Mouse (Mus musculus) neural tube, embryonic 12.5 days (tissue): Measurements from ENCODE around the gene Baz2a. TPM values are rescaled to one million over a fixed set of nuclear protein-coding genes. Genes with fewer than 3 reads are reported as not detected.
"Not testable (repeated sequence)": the region's sequence is repeated elsewhere in the genome, so short reads cannot be mapped to it uniquely, and the experiment has no call there.

Experiments used
- ATAC-seq: fragments of 200-750 bp; cut with Nextera tagmentation; 2 replicates; pipeline ENCODE4 v1.8.0; 2017; ENCODE audit warnings: low read depth, mild to moderate bottlenecking, moderate TSS enrichment, moderate library complexity; ENCODE audit not compliant: low FRiP score
- H3K27ac ChIP-seq: fragments of 300-500 bp; sonication (generic); 2 replicates; pipeline ENCODE4 v1.5.1; 2016
- H3K27me3 ChIP-seq: fragments of 300-500 bp; sonication (generic); replicated peaks from 2 replicates; pipeline ENCODE4 v1.6.1; 2016; ENCODE audit warnings: mild to moderate bottlenecking
- H3K36me3 ChIP-seq: fragments of 300-500 bp; sonication (generic); 2 replicates; pipeline ENCODE4 v1.6.1; 2016; ENCODE audit warnings: mild to moderate bottlenecking
- H3K4me1 ChIP-seq: fragments of 300-500 bp; sonication (generic); 2 replicates; pipeline ENCODE4 v1.6.1; 2016
- H3K4me2 ChIP-seq: fragments of 300-500 bp; sonication (generic); replicated peaks from 2 replicates; pipeline ENCODE4 v1.6.1; 2016; ENCODE audit warnings: mild to moderate bottlenecking
- H3K4me3 ChIP-seq: fragments of 300-500 bp; sonication (generic); 2 replicates; pipeline ENCODE4 v1.5.1; 2016
- H3K9ac ChIP-seq: fragments of 300-500 bp; sonication (generic); 2 replicates; pipeline ENCODE4 v1.6.1; 2016; ENCODE audit warnings: mild to moderate bottlenecking
- H3K9me3 ChIP-seq: fragments of 300-500 bp; sonication (generic); 2 replicates; pipeline ENCODE4 v1.6.1; 2016; ENCODE audit warnings: mild to moderate bottlenecking
- WGBS: fragments of 180-500 bp; shearing (Covaris S2); methylation state at CpG from one replicate; pipeline ENCODE4 v1.1.7; 2016; 5-methylcytosine and 5-hydroxymethylcytosine counted together
- microRNA counts: library from miRNA; unstranded; fragments of <30 nt; microRNA quantifications from one replicate; lab custom pipeline; 2017
- microRNA-seq: library from miRNA; unstranded; fragments of <30 nt; microRNA quantifications from one replicate; pipeline ENCODE4, GENCODE M21; 2017
- polyA plus RNA-seq: library from polyadenylated mRNA; unstranded; fragments of >200 nt; fragmentation: Nextera tagmentation; extraction: Ambion mirVana; gene quantifications from 2 replicates; pipeline ENCODE4 v1.2.1, GENCODE M21; 2016

Baz2a gene
- polyA plus RNA-seq, 1 experiment from 2014 or later, result 12.2 TPM

DNA sequence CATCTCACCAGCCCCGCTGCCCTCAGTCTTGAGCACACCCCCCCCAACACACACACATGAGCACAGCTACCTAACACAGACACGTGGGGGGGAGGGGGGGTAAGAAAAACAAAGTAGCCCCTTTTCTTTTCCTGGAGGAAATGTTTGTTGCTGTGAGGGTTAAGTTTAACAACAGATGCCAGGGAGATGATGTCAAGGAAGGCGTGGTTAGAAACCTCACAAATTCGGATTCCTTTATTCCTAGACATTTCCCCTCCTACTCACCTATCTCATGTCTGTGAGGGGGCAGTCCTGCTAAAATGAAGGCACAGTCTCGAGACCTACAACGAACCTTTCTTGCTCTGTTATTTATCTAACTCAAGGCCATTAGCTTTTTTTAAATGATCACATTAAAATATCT is 75.7 kb downstream of the Baz2a start:
- Histone ChIP-seq H3K9me3 (no peaks in the 10 kb centered on the region), H3K27me3 (no peaks in the 10 kb centered on the region), H3K36me3 (no peaks in the 10 kb centered on the region), H3K4me2 (no peak overlapping the region), H3K27ac (no peak overlapping the region), H3K4me3 (no peak overlapping the region), H3K9ac (no peak overlapping the region), H3K4me1 (no peaks in the 10 kb centered on the region)
- ATAC-seq, result no peak
- 61% methylated on average over 6 of the region's 6 CpGs for WGBS

DNA sequence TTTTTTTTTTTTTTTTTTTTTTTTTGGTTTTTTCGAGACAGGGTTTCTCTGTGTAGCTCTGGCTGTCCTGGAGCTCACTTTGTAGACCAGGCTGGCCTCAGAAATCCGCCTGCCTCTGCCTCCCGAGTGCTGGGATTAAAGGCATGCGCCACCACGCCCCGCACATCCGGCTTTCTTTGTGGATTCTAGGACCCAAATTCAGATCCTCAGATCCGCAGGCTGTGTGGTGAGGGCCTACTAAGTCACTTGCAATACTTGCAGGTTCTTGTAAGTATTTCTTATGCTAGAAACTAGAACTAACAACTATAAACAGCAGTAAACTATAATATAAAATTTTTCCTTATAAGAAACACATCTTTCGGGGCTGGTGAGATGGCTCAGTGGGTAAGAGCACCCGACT is 80.0 kb downstream of the Baz2a start:
- H3K9ac ChIP-seq, H3K27ac ChIP-seq, H3K36me3 ChIP-seq, H3K4me3 ChIP-seq, H3K27me3 ChIP-seq, H3K9me3 ChIP-seq, ATAC-seq, H3K4me2 ChIP-seq: not testable (repeated sequence)
- 98% methylated on average over 10 of the region's 10 CpGs for WGBS
- peaks cover 18% of the 10 kb centered on the region for H3K4me1 ChIP-seq

DNA sequence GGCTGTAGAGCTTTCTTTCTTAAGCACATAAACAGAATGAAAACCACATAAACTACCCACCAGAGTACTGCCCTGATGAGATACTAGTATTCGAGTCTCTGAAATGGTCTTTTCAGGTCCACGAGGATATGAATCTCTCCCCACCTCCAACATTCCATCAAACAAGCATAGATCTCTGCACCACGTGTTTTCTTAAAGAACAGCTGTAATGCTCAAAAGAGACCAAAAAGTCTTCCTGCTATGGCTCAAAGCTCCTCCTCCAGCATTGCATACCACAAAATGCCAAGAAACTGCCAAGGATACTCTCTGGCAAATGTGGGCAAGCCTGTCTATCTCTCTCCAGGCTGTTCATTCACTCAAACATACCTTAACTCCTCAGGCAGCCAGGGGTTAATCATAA is 83.9 kb downstream of the Baz2a start:
- Histone ChIP-seq H3K9ac (peak overlapping the region; percentile 62), H3K4me1 (peaks cover 18% of the 10 kb centered on the region), H3K4me2 (peak overlapping the region; percentile 64), H3K36me3 (no peaks in the 10 kb centered on the region), H3K4me3 (peak overlapping the region; percentile 50), H3K27me3 (no peaks in the 10 kb centered on the region), H3K27ac (no peak overlapping the region), H3K9me3 (no peaks in the 10 kb centered on the region)
- no peak for ATAC-seq
- whole genome bisulfite sequencing, result 27% methylated on average over 3 of the region's 3 CpGs

DNA sequence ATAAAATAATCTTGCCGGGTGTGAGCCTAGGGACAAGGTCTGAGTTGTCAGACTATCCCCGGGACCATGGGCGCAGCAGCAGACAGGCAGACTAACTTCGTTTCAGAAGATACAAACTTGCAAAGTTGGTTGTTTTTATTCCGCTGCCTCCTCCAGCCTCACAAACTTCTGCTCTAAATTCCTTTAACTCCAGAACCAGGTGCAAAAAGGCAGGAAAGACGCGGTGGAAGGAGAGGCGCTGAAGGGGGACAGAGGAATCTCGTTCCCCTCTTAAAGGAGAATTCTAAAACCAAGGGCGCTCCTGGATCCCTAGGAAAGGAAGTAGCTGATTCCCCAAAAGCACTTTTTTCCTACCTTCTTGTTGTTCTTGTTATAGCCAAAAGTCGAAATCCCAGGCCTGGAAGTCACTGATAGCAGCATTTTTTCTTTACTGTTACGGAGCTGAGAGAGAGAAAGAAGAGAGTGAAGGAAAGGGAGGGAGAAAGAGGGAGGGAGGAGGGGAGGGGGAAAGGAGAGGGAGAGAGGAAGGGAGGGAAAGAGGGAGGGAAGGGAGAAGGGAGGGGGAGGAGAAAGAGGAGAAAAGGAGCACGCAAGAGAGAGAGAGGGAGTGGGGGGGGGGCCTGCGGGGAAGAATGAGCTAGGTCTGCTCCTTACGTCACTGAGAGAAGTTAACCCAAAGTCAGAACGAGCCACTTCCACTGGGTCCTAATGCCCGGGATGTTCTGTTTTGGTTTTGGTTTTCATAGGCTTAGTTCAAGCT is 84.8 kb downstream of the Baz2a start:
- Histone ChIP-seq H3K27ac (0 out of 2 replicates have a peak overlapping the region, but pooled peaks have one; percentile 32), H3K9me3 (no peaks in the 10 kb centered on the region), H3K4me3 (peak overlapping the region; percentile 50), H3K4me1 (peaks cover 18% of the 10 kb centered on the region), H3K9ac (peak overlapping the region; percentile 62), H3K36me3 (no peaks in the 10 kb centered on the region), H3K4me2 (peak overlapping the region; percentile 64), H3K27me3 (no peaks in the 10 kb centered on the region)
- peak; percentile 85 for ATAC-seq
- WGBS, result under 1% methylated on average over 17 of the region's 17 CpGs

DNA sequence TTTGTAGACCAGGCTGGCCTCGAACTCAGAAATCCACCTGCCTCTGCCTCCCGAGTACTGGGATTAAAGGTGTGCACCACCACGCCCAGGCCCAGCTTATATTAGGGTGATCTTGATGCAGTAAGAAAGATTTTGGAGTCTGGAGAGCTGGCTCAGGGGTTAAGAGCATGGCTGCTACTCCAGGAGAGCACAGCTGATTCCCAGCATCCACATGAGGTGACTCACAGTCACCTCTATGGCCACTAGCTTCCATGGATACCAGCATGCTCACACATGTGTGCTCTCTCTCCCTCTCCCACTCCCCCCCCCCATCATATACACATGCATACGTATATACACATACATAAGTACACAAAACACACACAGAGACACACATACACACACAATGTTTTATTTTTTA is 85.9 kb downstream of the Baz2a start:
- Histone ChIP-seq H3K27me3 (no peaks in the 10 kb centered on the region), H3K4me1 (peaks cover 18% of the 10 kb centered on the region), H3K9ac (no peak overlapping the region), H3K9me3 (no peaks in the 10 kb centered on the region), H3K36me3 (no peaks in the 10 kb centered on the region), H3K27ac (no peak overlapping the region), H3K4me2 (no peak overlapping the region), H3K4me3 (no peak overlapping the region)
- WGBS, result 89% methylated on average over 4 of the region's 4 CpGs
- no peak for ATAC-seq

MicroRNA genes within 50 kb of the gene (microRNA counts, 519-probe panel; counts per million panel counts)
- microRNA mmu-miR-677 (lab: Ali Mortazavi, UCI), result 342 counts per million, percentile 67 among the panel's probes with 10 or more counts

Small RNAs within 50 kb of the gene (microRNA-seq; reads per million reads assigned to microRNA genes)
- gene Mir677, result 20.8 reads per million, percentile 31 among the genes with 10 or more reads in this experiment

Other genes with a start within 250 kb of the Baz2a start
- not detected in 2 replicates for gene Rdh19, start 241.6 kb upstream of the Baz2a start, polyA plus RNA-seq
- not detected in 2 replicates for gene Rdh16f2, start 225.1 kb upstream of the Baz2a start, polyA plus RNA-seq
- not detected in 2 replicates for gene Rdh7, start 202.8 kb upstream of the Baz2a start, polyA plus RNA-seq
- gene Sdr9c7, start 193.1 kb upstream of the Baz2a start, polyA plus RNA-seq, result not detected in 2 replicates
- not detected in 2 replicates for gene Hsd17b6, start 84.0 kb upstream of the Baz2a start, polyA plus RNA-seq
- gene Prim1, start 76.4 kb upstream of the Baz2a start, polyA plus RNA-seq, result 53.4 and 57.8 TPM in 2 replicates
- 668 and 670 TPM in 2 replicates for gene Naca, start 56.0 kb upstream of the Baz2a start, polyA plus RNA-seq
- 461 and 507 TPM in 2 replicates for gene Ptges3, start 32.6 kb upstream of the Baz2a start, polyA plus RNA-seq
- 2,084 and 2,133 TPM in 2 replicates for gene Atp5b, start 8.3 kb upstream of the Baz2a start, polyA plus RNA-seq
- gene Rbms2, start 88.7 kb downstream of the Baz2a start, polyA plus RNA-seq, result 17.2 and 20.0 TPM in 2 replicates
- 1.00 and 1.5 TPM in 2 replicates for gene Gls2, start 102.9 kb downstream of the Baz2a start, polyA plus RNA-seq
- 21.8 and 21.9 TPM in 2 replicates for gene Spryd4, start 120.2 kb downstream of the Baz2a start, polyA plus RNA-seq
- not detected in 2 replicates for gene Mip, start 134.3 kb downstream of the Baz2a start, polyA plus RNA-seq
- 48.6 and 50.6 TPM in 2 replicates for gene Timeless, start 140.5 kb downstream of the Baz2a start, polyA plus RNA-seq
- 0.18 and 0.49 TPM in 2 replicates for gene Apon, start 162.5 kb downstream of the Baz2a start, polyA plus RNA-seq
- gene Apof, start 177.1 kb downstream of the Baz2a start, polyA plus RNA-seq, result not detected in 2 replicates
- 23.3 and 25.6 TPM in 2 replicates for gene Stat2, start 179.0 kb downstream of the Baz2a start, polyA plus RNA-seq
- 0.28 TPM in 1 of 2 replicates, not detected in the other for gene Il23a, start 207.2 kb downstream of the Baz2a start, polyA plus RNA-seq
- gene Pan2, start 211.8 kb downstream of the Baz2a start, polyA plus RNA-seq, result 31.5 and 33.0 TPM in 2 replicates
- gene Cnpy2, start 230.9 kb downstream of the Baz2a start, polyA plus RNA-seq, result 212 and 230 TPM in 2 replicates
- gene Cs, start 246.2 kb downstream of the Baz2a start, polyA plus RNA-seq, result 221 and 230 TPM in 2 replicates